Comparison of ENCODE assay signal across 14 mouse cellular contexts in the genomic region with DNA sequence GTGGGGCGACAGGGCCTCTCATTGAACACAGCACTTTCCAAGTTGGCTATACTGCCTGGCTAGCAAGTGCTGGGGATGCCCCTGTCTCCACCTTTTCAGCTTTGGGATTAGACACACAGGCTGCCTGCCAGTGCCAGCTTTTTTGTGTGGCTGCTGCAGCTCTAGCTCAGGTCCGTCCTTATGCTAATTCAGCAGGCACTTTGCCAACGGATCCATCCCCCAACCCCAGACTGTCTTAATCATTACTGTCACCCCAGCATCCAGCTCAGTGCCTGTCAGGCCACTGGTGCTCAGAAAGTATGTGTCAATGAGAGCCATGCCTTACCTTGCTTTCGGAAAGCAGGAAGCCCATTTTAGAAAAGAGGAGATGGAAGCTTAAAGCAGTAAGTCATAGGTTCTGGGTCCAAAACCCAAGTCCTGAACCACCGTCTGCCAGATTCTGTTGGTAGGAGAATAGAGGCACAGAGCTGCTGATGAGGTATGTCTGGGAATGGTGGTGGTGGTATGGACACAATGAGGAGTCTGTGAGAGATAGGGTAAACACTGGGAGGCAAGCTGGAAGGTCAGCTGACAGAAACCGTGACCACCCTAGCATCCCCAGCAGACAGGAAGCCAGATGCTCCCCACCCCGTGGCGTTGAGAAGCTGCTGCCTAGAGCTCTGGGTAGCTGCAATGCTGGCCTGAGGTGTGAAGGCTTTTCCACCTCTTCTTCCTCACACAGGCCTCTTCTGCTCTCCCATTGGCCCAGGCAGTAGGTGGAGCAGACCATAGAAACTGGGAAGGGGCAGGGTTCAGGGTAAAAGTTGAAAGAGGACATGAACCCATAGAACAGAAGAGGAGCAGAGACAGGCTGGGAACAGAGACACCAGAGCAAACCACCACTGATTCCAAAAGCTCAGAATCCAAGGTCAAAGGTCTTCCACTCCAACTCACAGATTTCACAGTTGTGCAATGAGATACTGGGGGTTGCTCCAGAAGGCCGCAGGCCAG.
DNase-seq lines count a peak whose midpoint lies in the region; ATAC-seq and TF ChIP-seq lines count a peak whose summit lies in the region.
"Had no signal": no experiment of that assay in that cellular context is flagged by ENCODE, and none has a peak within 500 bp of the region (broad histone marks: within the 10 kb centered on the region; RNA-seq: fewer than 3 reads in every experiment).

No protein-coding gene starts in this region.

- no peak for TF ChIP-seq CTCF in cerebellum, adult 2 months (IDR thresholded peaks at IDR 0.05; ENCODE audit: borderline replicate concordance, insufficient read depth, low read depth, low read length)

- H3K4me2 ChIP-seq in midbrain, embryonic 12.5 days (replicated peaks) = no peak overlapping the region
- no peak overlapping the region for H3K4me2 ChIP-seq in midbrain, embryonic 16.5 days (ENCODE audit: low read length)
- H3K4me2 ChIP-seq: heart, embryonic 13.5 days; intestine, embryonic 15.5 days; stomach, embryonic 15.5 days had no signal

- no peak overlapping the region for H3K9ac ChIP-seq in midbrain, embryonic 12.5 days (replicated peaks)
- no peak overlapping the region for H3K9ac ChIP-seq in midbrain, embryonic 16.5 days (ENCODE audit: low read depth, low read length)
- H3K9ac ChIP-seq: heart, embryonic 13.5 days; intestine, embryonic 15.5 days; stomach, embryonic 15.5 days had no signal

- no peaks in the 10 kb centered on the region for H3K4me1 ChIP-seq in cerebellum, adult 2 months (ENCODE audit: control insufficient read depth, insufficient read depth, low read length)
- peaks cover 16% of the 10 kb centered on the region for H3K4me1 ChIP-seq in midbrain, embryonic 12.5 days
- H3K4me1 ChIP-seq in midbrain, embryonic 10.5 days = peaks cover 23% of the 10 kb centered on the region
- peaks cover 11% of the 10 kb centered on the region; the same call in 1 of the 2 replicates for H3K4me1 ChIP-seq in midbrain, embryonic 16.5 days (ENCODE audit: control insufficient read depth, insufficient read depth, low read length)
- H3K4me1 ChIP-seq: intestine, embryonic 15.5 days; stomach, embryonic 15.5 days had no signal

- no peaks in the 10 kb centered on the region; the same call in 1 of the 2 replicates for H3K27me3 ChIP-seq in cerebellum, adult 2 months (ENCODE audit: control insufficient read depth, insufficient read depth, low read length)
- H3K27me3 ChIP-seq in midbrain, embryonic 12.5 days = peaks cover 8% of the 10 kb centered on the region; the same call in 1 of the 2 replicates
- peaks cover 13% of the 10 kb centered on the region for H3K27me3 ChIP-seq in midbrain, embryonic 10.5 days (ENCODE audit: low read depth, poor library complexity, severe bottlenecking)
- no peaks in the 10 kb centered on the region; the same call in none of the 2 replicates for H3K27me3 ChIP-seq in midbrain, embryonic 16.5 days (ENCODE audit: control insufficient read depth, insufficient read depth, low read depth, low read length)
- H3K27me3 ChIP-seq: heart, embryonic 13.5 days; intestine, embryonic 15.5 days; stomach, embryonic 15.5 days had no signal

- peak; percentile 23 to 54 for DNase-seq in cerebellum, postnatal 14 days
- DNase-seq in cerebellum, adult 2 months = no peak
- DNase-seq in midbrain, embryonic 10.5 days (ENCODE audit: low spot score) = no peak
- peak; percentile 51 for DNase-seq in kidney, postnatal 10 days
- DNase-seq in urinary bladder, postnatal 25 days (ENCODE audit: low spot score) = no peak
- no peak for DNase-seq in ovary, postnatal 36 days (ENCODE audit: low spot score)
- DNase-seq: gastrocnemius, adult 2 months had no signal

- H3K4me3 ChIP-seq in cerebellum, adult 2 months (replicated peaks; ENCODE audit: insufficient read depth, low read depth, low read length) = no peak overlapping the region
- no peak overlapping the region for H3K4me3 ChIP-seq in midbrain, embryonic 12.5 days
- no peak overlapping the region for H3K4me3 ChIP-seq in midbrain, embryonic 10.5 days
- no peak overlapping the region for H3K4me3 ChIP-seq in midbrain, embryonic 16.5 days (ENCODE audit: low read depth, low read length)
- H3K4me3 ChIP-seq: gastrocnemius, adult 2 months; heart, embryonic 13.5 days; intestine, embryonic 15.5 days; myocyte; stomach, embryonic 15.5 days had no signal

- 0 out of 2 replicates have a peak, but pooled peaks have one; percentile 52 for ATAC-seq in midbrain, embryonic 12.5 days (ENCODE audit: low FRiP score, low read depth)
- 0 out of 2 replicates have a peak, but pooled peaks have one; percentile 45 for ATAC-seq in midbrain, embryonic 16.5 days
- ATAC-seq: lung, postnatal 0 days had no signal

- 31% methylated on average over 9 of the region's 9 CpGs for WGBS in cerebellum, adult 2 months
- WGBS in midbrain, embryonic 12.5 days = 65% methylated on average over 9 of the region's 9 CpGs
- 74% methylated on average over 9 of the region's 9 CpGs for WGBS in midbrain, embryonic 10.5 days
- 57% methylated on average over 9 of the region's 9 CpGs for WGBS in midbrain, embryonic 16.5 days

- H3K36me3 ChIP-seq in midbrain, embryonic 12.5 days = no peaks in the 10 kb centered on the region
- H3K36me3 ChIP-seq in midbrain, embryonic 10.5 days = no peaks in the 10 kb centered on the region
- no peaks in the 10 kb centered on the region for H3K36me3 ChIP-seq in midbrain, embryonic 16.5 days (ENCODE audit: control insufficient read depth, insufficient read depth, low read length)
- H3K36me3 ChIP-seq: heart, embryonic 13.5 days; intestine, embryonic 15.5 days; stomach, embryonic 15.5 days had no signal

- H3K27ac ChIP-seq in cerebellum, adult 2 months (ENCODE audit: insufficient read depth, low read length) = no peak overlapping the region
- H3K27ac ChIP-seq in midbrain, embryonic 12.5 days (replicated peaks) = no peak overlapping the region
- H3K27ac ChIP-seq in midbrain, embryonic 10.5 days (replicated peaks) = no peak overlapping the region
- no peak overlapping the region for H3K27ac ChIP-seq in midbrain, embryonic 16.5 days (ENCODE audit: low read length)
- H3K27ac ChIP-seq: gastrocnemius, adult 2 months; heart, embryonic 13.5 days; intestine, embryonic 15.5 days; stomach, embryonic 15.5 days had no signal

- no peaks in the 10 kb centered on the region for H3K9me3 ChIP-seq in midbrain, embryonic 12.5 days
- H3K9me3 ChIP-seq in midbrain, embryonic 10.5 days (replicated peaks) = no peaks in the 10 kb centered on the region
- no peaks in the 10 kb centered on the region for H3K9me3 ChIP-seq in midbrain, embryonic 16.5 days (replicated peaks; ENCODE audit: control insufficient read depth, low read length, poor library complexity, severe bottlenecking)
- H3K9me3 ChIP-seq: heart, embryonic 13.5 days; intestine, embryonic 15.5 days; stomach, embryonic 15.5 days had no signal

- no peak for TF ChIP-seq POLR2A in cerebellum, adult 2 months (IDR thresholded peaks at IDR 0.05; ENCODE audit: borderline replicate concordance, insufficient read depth, low read length)

Comparison
In these comparisons a context has a peak if more than half of its experiments do, and no peak if none do; other contexts are left out.
1. DNase-seq: peak in cerebellum, postnatal 14 days (2 of 2) and kidney, postnatal 10 days (single experiment); none in cerebellum, adult 2 months (0 of 2), midbrain, embryonic 10.5 days (single experiment), urinary bladder, postnatal 25 days (single experiment) and ovary, postnatal 36 days (single experiment).